ENCODE assay signal across 7 mouse cellular contexts in genomic region chr19:36918441-36919301, GRCm38 (mm10). TPM values are rescaled to one million over a fixed set of nuclear protein-coding genes. Genes with fewer than 3 reads are reported as not detected.
DNase-seq lines count a peak whose midpoint lies in the region; ATAC-seq and TF ChIP-seq lines count a peak whose summit lies in the region.

No protein-coding gene starts in this region.

- no peaks in the 10 kb centered on the region for H3K36me3 ChIP-seq in embryonic facial prominence, embryonic 10.5 days (replicated peaks)
- no peaks in the 10 kb centered on the region for H3K36me3 ChIP-seq in limb, embryonic 13.5 days
- H3K36me3 ChIP-seq in midbrain, embryonic 15.5 days (replicated peaks): no peaks in the 10 kb centered on the region
- H3K36me3 ChIP-seq in spleen, adult 2 months (ENCODE audit: control insufficient read depth, insufficient read depth, low read length): no peaks in the 10 kb centered on the region

- no peak; the same call in 1 of the 2 replicates for TF ChIP-seq POLR2A in spleen, adult 2 months (IDR thresholded peaks at IDR 0.05; ENCODE audit: low read depth, low read length)

- H3K27ac ChIP-seq in embryonic facial prominence, embryonic 10.5 days (replicated peaks): peak overlapping the region; percentile 96
- H3K27ac ChIP-seq in limb, embryonic 13.5 days: peak overlapping the region; percentile 90
- peak overlapping the region; percentile 92 for H3K27ac ChIP-seq in midbrain, embryonic 15.5 days
- H3K27ac ChIP-seq in spleen, adult 2 months (ENCODE audit: insufficient read depth, low read length): 0 out of 2 replicates have a peak overlapping the region, but pooled peaks have one; percentile 9

- TF ChIP-seq CTCF in spleen, adult 2 months (IDR thresholded peaks at IDR 0.05; ENCODE audit: extremely low read depth, insufficient read depth, insufficient read length, insufficient replicate concordance): peak; percentile 13; the same call in 1 of the 2 replicates

- peaks cover 26% of the 10 kb centered on the region for H3K4me1 ChIP-seq in embryonic facial prominence, embryonic 10.5 days
- peaks cover 3% of the 10 kb centered on the region for H3K4me1 ChIP-seq in limb, embryonic 13.5 days
- H3K4me1 ChIP-seq in midbrain, embryonic 15.5 days: peaks cover 17% of the 10 kb centered on the region
- H3K4me1 ChIP-seq in spleen, adult 2 months (ENCODE audit: control insufficient read depth, insufficient read depth, insufficient read length): peaks cover 4% of the 10 kb centered on the region

- no peaks in the 10 kb centered on the region for H3K27me3 ChIP-seq in embryonic facial prominence, embryonic 10.5 days (replicated peaks; ENCODE audit: low read depth, poor library complexity, severe bottlenecking)
- no peaks in the 10 kb centered on the region for H3K27me3 ChIP-seq in limb, embryonic 13.5 days
- no peaks in the 10 kb centered on the region for H3K27me3 ChIP-seq in midbrain, embryonic 15.5 days (replicated peaks)
- peaks cover 6% of the 10 kb centered on the region for H3K27me3 ChIP-seq in spleen, adult 2 months (ENCODE audit: control insufficient read depth, insufficient read depth, low read length)

- peak overlapping the region; percentile 84 for H3K4me2 ChIP-seq in limb, embryonic 13.5 days (replicated peaks)
- H3K4me2 ChIP-seq in midbrain, embryonic 15.5 days: peak overlapping the region; percentile 93

- peak overlapping the region; percentile 93 for H3K9ac ChIP-seq in limb, embryonic 13.5 days
- H3K9ac ChIP-seq in midbrain, embryonic 15.5 days: peak overlapping the region; percentile 93

- DNase-seq in adrenal gland, adult 2 months: peak; percentile 91
- DNase-seq in embryonic facial prominence, embryonic 10.5 days (ENCODE audit: low spot score): peak; percentile 89
- peak; percentile 73 for DNase-seq in kidney, adult 11 months
- peak; percentile 37 to 45 for DNase-seq in spleen, adult 2 months (ENCODE audit: low read depth in 1 of 2, low spot score in 2 of 2)

- ATAC-seq in granulocyte monocyte progenitor cell, adult 5-6 weeks (replicated peaks; ENCODE audit: poor library complexity, severe bottlenecking): peak; percentile 79
- peak; percentile 89 for ATAC-seq in limb, embryonic 13.5 days (ENCODE audit: low FRiP score, low read depth)
- ATAC-seq in midbrain, embryonic 15.5 days (replicated peaks): peak; percentile 92

- under 1% methylated on average over 85 of the region's 85 CpGs for WGBS in embryonic facial prominence, embryonic 10.5 days
- WGBS in limb, embryonic 13.5 days: under 1% methylated on average over 85 of the region's 85 CpGs
- under 1% methylated on average over 65 of the region's 85 CpGs for WGBS in midbrain, embryonic 15.5 days
- WGBS in spleen, adult 2 months: 2% methylated on average over 82 of the region's 85 CpGs

- H3K4me3 ChIP-seq in embryonic facial prominence, embryonic 10.5 days: peak overlapping the region; percentile 96
- H3K4me3 ChIP-seq in limb, embryonic 13.5 days: peak overlapping the region; percentile 88
- H3K4me3 ChIP-seq in midbrain, embryonic 15.5 days: peak overlapping the region; percentile 99
- H3K4me3 ChIP-seq in spleen, adult 2 months (ENCODE audit: extremely low read depth, insufficient read depth, insufficient read length): peak overlapping the region; percentile 83

- H3K9me3 ChIP-seq in embryonic facial prominence, embryonic 10.5 days: no peaks in the 10 kb centered on the region
- no peaks in the 10 kb centered on the region for H3K9me3 ChIP-seq in limb, embryonic 13.5 days
- H3K9me3 ChIP-seq in midbrain, embryonic 15.5 days: no peaks in the 10 kb centered on the region

RNA-seq across cellular contexts. Expression of gene Fgfbp3, which starts 0.7 kb away (rescaled TPM):
- 1 to 10 TPM; 1.8 to 5.6 TPM for total RNA-seq in adrenal gland, adult 2 months (2021)
- polyA plus RNA-seq in adrenal gland, adult 2 months (2012; rRNA removed): 17.5 and 25.0 TPM in 2 replicates
- polyA plus RNA-seq in embryonic facial prominence, embryonic 10.5 days (2016; fragmentation: Nextera tagmentation; extraction: Ambion mirVana): 9.1 and 11.7 TPM in 2 replicates
- 1.7 TPM in 1 of 2 replicates, not detected in the other for total RNA-seq in granulocyte monocyte progenitor cell, adult 5-6 weeks (2014; fragmentation: Nextera tagmentation)
- 0.60 and 1.1 TPM in 2 replicates for total RNA-seq in granulocyte monocyte progenitor cell, adult 5-6 weeks (2017)
- 5.5 and 8.1 TPM in 2 replicates for polyA plus RNA-seq in limb, embryonic 13.5 days (2015; fragmentation: Nextera tagmentation; extraction: Ambion mirVana)
- polyA plus RNA-seq in midbrain, embryonic 15.5 days (2015; fragmentation: Nextera tagmentation; extraction: Ambion mirVana): 55.3 and 58.4 TPM in 2 replicates
- polyA plus RNA-seq in spleen, adult 2 months (2012; rRNA removed): 2.4 and 4.8 TPM in 2 replicates

RNA-seq across cellular contexts. Expression of gene Btaf1, which starts 7.2 kb away (rescaled TPM):
- 10 to 100 TPM; 22.9 to 28.2 TPM for total RNA-seq in adrenal gland, adult 2 months (2021)
- 1.7 and 2.4 TPM in 2 replicates for polyA plus RNA-seq in adrenal gland, adult 2 months (2012; rRNA removed)
- 16.6 and 20.3 TPM in 2 replicates for polyA plus RNA-seq in embryonic facial prominence, embryonic 10.5 days (2016; fragmentation: Nextera tagmentation; extraction: Ambion mirVana)
- total RNA-seq in granulocyte monocyte progenitor cell, adult 5-6 weeks (2014; fragmentation: Nextera tagmentation): 32.5 and 42.8 TPM in 2 replicates
- total RNA-seq in granulocyte monocyte progenitor cell, adult 5-6 weeks (2017): 56.7 and 60.8 TPM in 2 replicates
- polyA plus RNA-seq in limb, embryonic 13.5 days (2015; fragmentation: Nextera tagmentation; extraction: Ambion mirVana): 10.4 and 11.6 TPM in 2 replicates
- 9.3 and 10.2 TPM in 2 replicates for polyA plus RNA-seq in midbrain, embryonic 15.5 days (2015; fragmentation: Nextera tagmentation; extraction: Ambion mirVana)
- 4.0 and 4.1 TPM in 2 replicates for polyA plus RNA-seq in spleen, adult 2 months (2012; rRNA removed)

Comparison
In these comparisons a context has a peak if more than half of its experiments do, and no peak if none do; other contexts are left out.
1. Peak in every context shown above with its lines: DNase-seq, ATAC-seq, H3K4me3 ChIP-seq and H3K27ac ChIP-seq.
2. DNase-seq: peak in every context shown above with its lines; median percentile 91 in adrenal gland, adult 2 months; 89 in embryonic facial prominence, embryonic 10.5 days; 73 in kidney, adult 11 months; 41 in spleen, adult 2 months.
3. H3K27ac ChIP-seq: peak in every context shown above with its lines; median percentile 96 in embryonic facial prominence, embryonic 10.5 days; 92 in midbrain, embryonic 15.5 days; 90 in limb, embryonic 13.5 days; 9 in spleen, adult 2 months.